Mouse (Mus musculus) MEL (cell line): Measurements from ENCODE around the gene 2900011O08Rik.
"Not testable (repeated sequence)": the region's sequence is repeated elsewhere in the genome, so short reads cannot be mapped to it uniquely, and the experiment has no call there.

ENCODE experiments used
- MAX ChIP-seq: IDR thresholded peaks from 2 replicates; pipeline ENCODE4 v1.6.1; 2011; ENCODE audit warnings: low read length, improper control_type of control experiment
- POLR2A ChIP-seq, 2 experiments: IDR thresholded peaks; 2 replicates each; pipeline ENCODE4 v1.6.1; 2011 to 2012; ENCODE audit warnings: low read length in 2 of 2, mild to moderate bottlenecking in 2 of 2, control low read depth in 1 of 2, improper control_type of control experiment in 1 of 2, low read depth in 1 of 2, moderate library complexity in 1 of 2; ENCODE audit not compliant: control insufficient read depth in 1 of 2, insufficient read depth in 1 of 2, poor library complexity in 1 of 2
- UBTF ChIP-seq: IDR thresholded peaks from 2 replicates; pipeline ENCODE4 v1.6.1; 2012; ENCODE audit warnings: low read depth, mild to moderate bottlenecking, inconsistent platforms, low read length, improper control_type of control experiment, moderate library complexity, borderline replicate concordance; ENCODE audit not compliant: insufficient read depth
- ZNF384 ChIP-seq: IDR thresholded peaks from 2 replicates; pipeline ENCODE4 v1.6.1; 2012; ENCODE audit warnings: low read depth, mild to moderate bottlenecking, inconsistent platforms, low read length, improper control_type of control experiment

DNA sequence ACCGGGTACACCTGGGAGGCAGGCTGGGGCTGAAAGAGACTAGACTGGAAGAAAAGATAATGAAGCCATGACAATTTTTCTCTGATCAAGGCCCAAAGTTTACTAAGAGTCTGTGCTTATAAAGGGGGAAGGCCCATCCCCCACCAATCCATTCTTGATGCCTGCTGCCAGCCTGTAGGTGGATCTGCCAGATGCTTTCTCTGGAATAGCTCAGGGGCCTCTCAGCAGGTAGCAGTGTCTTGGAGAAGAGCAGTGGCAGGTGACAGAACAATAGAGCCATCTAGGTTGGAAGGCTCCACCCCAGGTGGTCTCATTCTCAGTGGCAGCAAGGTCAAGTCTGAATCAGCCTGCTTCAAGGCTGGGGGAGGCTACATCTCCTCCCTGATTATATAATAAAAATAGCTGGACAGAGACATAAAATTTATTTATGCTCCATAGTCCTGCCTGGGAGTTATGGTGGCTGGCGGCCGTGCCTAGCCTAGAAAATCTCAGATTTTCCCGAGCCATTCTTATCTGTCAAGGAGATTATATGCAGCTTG, 10.0 kb upstream of the 2900011O08Rik start:
- not testable (repeated sequence) for TF ChIP-seq MAX; POLR2A (IDR thresholded peaks at IDR 0.05; ENCODE audit: control insufficient read depth in 1 of 2, insufficient read depth in 1 of 2, low read depth in 1 of 2, low read length in 2 of 2, poor library complexity in 1 of 2); ZNF384; UBTF
